Mouse (Mus musculus): ENCODE measurements around the gene Ubash3b.

Ubash3b gene

GRCm38 (mm10) chr9:41168206-41168605 lies 6.7 kb upstream of the Ubash3b start:
- DNase-seq (ENCODE audit: low read depth, low spot score): no peak

DNA sequence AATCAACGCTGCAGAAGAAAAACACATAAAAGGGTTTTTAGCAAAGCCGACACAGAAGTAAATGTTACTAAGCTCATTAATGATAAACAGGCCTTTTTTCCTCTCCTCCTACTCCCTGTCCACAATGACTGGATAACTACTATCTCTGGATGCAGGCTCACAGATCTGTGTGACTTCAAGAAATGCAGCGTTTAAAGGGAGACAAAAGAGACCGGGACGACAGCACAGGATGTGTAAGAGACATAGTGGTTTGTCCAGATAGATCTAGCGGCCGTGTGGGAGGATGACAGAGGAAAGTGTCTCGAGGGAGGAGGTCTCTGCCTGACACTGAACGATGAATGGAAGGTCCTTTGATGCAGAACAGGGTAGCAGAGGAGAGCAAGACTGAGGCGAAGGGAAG lies 5.4 kb upstream of the Ubash3b start:
- DNase-seq (ENCODE audit: low read depth, low spot score): no peak

DNA sequence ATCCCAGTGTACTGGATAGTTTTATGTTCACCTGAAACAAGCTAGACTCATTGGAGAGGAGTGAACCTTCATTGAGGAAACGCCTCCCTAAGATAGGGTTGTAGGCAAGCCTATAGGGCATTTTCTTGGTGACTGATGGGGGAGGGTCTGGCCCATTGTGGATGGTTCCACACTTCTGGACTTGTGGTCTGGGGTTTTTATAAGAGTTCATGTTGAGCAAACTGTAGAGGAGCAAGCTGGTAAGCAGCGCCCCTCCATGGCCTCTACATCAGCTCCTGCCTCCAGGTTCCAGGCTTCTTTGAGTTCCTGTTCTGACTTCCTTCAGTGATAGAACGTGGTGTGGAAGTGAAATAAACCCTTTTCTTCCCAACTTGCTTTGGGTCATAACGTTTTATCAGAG lies 866 bp upstream of the Ubash3b start:
- DNase-seq (ENCODE audit: low read depth, low spot score): no peak

- no peak for DNase-seq (ENCODE audit: low read depth, low spot score)
Measured at GRCm38 (mm10) chr9:41160536-41161176, 841 bp downstream of the Ubash3b start.

DNA sequence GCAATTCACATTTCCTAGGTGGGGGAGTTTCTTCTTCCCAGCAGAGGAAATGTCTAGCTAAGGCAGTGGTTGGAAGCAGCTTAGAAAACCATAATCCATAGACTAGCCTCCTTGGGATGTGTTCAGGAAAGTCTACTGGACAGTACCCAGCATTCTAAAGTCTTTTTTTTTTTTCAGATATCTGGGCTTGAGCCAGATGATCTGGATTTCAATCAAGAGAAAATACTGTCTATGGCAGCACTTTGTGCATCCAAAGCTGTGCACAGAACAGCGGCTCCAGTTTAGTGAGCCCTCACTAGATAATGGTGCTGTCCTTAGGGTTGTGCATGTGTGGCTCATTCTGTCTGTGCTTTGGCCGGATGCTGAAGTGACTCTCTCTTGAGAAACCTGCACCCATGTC lies 2.3 kb downstream of the Ubash3b start:
- DNase-seq (ENCODE audit: low read depth, low spot score): no peak

DNA sequence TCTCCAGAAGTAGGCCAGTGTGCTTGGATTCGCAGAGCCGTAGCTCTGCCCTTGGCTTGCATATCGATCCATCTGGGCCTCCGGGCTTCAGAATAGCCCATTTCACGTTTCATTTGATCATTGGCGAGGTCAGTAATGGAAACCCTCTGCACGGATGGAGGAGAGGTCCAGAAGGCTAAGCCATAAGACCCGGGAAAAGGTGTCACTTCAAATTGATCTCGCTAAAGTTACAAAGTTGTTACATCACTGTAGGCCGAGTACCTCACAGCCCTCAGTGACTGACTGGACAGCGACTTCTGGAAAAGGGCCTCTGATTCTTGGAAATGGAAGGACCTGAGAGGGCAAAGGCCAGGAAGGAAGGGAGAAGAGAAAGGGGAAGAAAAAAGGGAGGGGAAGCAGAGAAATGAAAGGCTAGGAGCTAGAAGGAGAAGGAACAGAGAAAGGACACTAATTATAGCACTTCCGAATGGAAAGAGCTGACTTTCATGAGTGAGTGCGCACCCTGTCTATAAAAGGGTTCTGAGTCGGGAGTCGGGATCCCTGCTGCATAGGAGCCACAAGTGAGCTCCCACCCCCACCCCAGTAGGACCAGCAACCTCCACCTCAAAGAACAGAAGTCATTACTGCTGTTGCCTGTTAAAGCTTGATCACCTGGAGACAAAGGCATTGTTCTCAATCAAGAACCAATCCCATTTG lies 3.5 kb downstream of the Ubash3b start:
- DNase-seq (ENCODE audit: low read depth, low spot score): no peak

- DNase-seq (ENCODE audit: low read depth, low spot score): peak; percentile 69
Measured at GRCm38 (mm10) chr9:41157020-41157871, 4.3 kb downstream of the Ubash3b start.

DNA sequence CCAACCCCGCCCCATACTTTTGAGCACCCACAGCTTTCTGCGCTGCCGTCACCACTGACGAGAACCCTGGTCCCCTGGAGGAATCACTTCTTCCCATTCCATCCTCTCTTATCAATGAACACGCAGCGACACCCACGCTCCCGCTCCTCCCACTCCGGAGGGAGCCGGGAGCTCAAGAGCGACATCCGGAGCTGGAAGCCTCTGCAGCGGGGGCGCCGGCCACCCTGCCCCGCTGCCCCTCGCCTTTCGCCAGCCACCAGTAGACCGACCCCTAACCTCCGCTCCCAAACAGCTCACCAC lies 4.8 kb downstream of the Ubash3b start:
- DNase-seq (ENCODE audit: low read depth, low spot score): no peak

DNA sequence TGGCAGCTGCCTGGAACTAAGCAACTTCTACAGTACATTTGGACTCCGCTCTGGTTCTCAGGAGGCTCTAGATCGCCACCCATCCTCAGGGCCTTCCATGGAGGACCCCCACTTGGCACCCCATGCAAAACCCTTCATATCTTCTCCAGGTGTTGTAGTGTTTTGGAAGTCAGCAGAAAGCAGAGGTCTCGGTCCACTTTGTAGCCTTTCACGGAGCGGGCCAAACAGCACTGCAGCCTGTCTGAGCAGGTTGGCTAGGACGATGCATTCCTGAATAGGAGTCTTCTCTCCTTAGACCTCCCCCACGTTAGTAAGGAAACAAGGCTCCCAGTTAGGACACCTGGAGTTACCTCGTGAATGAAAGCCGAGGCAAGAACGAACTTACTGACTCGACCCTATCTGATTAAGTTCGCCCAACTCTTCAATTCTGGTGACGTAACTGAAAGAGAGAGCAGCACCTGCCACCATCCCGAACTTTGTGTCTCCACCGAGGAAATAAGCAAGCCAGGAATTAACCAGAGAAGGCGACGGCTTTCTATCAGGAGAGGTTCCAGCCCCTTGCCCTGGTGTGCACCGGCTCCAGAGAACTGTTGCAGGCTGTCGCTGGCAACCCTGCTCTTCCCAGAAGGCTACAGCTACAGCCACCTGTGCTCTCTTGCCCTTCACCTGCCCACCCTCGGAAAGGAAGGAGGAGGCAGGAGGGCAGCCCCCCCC lies 5.3 kb downstream of the Ubash3b start:
- no peak for DNase-seq (ENCODE audit: low read depth, low spot score)

- no peak for DNase-seq (ENCODE audit: low read depth, low spot score)
Measured at GRCm38 (mm10) chr9:41153979-41154378, 7.5 kb downstream of the Ubash3b start.

GRCm38 (mm10) chr9:41153050-41153449 lies 8.4 kb downstream of the Ubash3b start:
- no peak for DNase-seq (ENCODE audit: low read depth, low spot score)

DNA sequence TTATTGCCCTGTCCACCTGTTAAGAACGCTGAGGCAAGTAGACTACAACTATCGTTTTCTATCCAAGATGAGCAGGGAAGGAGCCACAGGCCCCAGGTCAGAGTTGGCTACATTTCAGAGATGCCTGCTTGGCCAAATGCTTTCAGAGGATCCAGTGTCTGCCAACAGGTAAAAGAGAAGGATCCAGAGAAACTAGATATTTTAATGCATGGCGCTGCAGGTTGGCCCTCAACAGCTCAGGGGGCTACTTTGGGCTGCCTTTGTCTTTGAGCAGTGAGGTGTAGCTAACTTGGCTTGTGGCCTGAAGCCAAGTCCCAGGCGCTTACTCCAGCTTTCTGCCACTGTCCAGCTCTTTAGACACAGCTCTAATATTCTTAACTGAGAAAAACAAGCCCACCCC lies 10.0 kb downstream of the Ubash3b start:
- DNase-seq (ENCODE audit: low read depth, low spot score): no peak

GRCm38 (mm10) chr9:41149896-41150295 lies 11.6 kb downstream of the Ubash3b start:
- no peak for DNase-seq (ENCODE audit: low read depth, low spot score)

DNA sequence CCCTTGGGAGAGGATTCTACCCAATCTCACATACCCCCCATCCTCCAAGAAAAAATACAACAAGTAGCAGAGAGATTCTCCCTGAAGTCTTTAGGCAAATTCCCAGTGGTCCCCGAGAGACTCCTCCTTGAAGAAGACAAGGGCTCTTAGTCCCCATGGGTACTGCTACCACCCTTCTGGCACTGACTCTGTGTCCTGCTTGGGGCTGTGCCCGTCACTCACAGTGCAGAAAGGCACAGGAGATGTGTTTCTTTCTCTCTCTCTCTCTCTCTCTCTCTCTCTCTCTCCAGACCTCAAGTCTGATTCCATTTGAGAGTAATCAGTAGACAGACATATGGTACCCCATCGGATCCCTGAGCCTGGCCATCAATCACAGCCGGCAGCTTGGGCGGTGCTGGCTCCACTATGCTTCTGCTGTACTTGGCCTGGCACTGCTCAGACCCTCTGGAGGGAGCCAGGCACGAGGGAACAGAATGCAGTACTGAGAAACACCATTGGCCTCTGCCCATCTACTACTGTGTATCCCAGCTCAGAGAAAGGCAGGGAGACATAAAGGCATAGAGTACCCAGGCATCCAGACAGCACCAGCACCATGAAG lies 12.3 kb downstream of the Ubash3b start:
- DNase-seq (ENCODE audit: low read depth, low spot score): no peak

GRCm38 (mm10) chr9:41148600-41148999 lies 12.9 kb downstream of the Ubash3b start:
- DNase-seq (ENCODE audit: low read depth, low spot score): no peak

- no peak for DNase-seq (ENCODE audit: low read depth, low spot score)
Measured at GRCm38 (mm10) chr9:41147203-41147842, 14.2 kb downstream of the Ubash3b start.

DNA sequence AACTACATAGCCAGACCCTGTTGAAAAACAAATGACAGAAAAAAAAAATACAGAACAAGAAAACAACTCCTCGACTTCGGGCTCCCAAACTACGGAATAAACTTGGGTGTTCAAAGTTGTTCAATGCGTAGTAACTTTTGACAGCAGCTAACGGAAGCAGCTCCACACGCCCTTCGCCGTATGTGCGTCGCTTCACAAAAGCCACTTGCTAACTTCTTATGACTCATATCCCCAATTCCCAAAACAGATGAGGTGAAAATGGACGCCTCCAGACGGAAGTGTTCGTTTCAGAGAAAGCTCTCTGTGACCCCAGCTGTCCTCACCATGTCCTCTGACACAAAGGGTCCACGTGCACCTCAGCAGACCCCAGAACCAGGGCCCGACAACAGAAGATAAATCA lies 17.7 kb downstream of the Ubash3b start:
- no peak for DNase-seq (ENCODE audit: low read depth, low spot score)

GRCm38 (mm10) chr9:41143115-41143514 lies 18.4 kb downstream of the Ubash3b start:
- no peak for DNase-seq (ENCODE audit: low read depth, low spot score)

- peak; percentile 43 for DNase-seq (ENCODE audit: low read depth, low spot score)
Measured at GRCm38 (mm10) chr9:41141026-41141425, 20.5 kb downstream of the Ubash3b start.

DNA sequence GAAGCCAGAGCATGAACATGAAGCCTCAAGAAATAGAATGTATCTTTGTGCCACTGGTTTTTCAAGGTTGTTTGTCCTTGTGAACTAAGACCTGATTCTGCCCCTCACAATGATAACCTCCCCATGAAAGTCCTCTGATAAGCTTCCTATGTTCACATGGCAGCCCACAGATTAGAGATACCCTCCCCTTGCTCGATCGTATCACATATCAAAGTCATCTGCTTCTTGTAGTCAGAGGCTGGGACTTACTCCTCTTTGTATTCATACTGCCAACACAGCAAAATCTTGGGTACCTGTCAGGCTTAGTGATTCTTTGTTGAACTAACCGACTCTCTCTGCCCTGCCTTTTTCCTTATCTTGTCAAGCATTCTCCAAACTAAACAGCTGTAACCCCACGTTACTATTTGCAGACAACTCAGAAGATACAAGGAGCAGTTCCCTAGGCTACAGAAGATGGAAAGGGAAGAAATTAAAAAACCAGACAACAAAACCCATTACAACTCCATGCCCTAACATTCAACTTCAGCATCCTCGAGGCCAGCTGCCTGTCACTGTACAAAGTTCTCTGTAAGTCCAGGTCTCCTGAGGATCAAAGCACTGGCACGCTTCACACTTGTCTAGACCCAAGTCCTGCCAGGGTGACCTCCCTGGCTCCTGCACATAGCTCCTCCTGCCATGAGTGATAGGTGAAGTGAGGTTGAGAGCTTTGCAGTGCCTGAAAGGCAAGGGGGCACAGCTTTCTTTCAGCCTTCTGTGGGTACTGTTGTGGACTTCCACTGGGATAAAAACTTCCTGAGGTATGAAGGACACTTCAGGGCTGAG lies 22.3 kb downstream of the Ubash3b start:
- DNase-seq (ENCODE audit: low read depth, low spot score): no peak

Measured in A20 (cell line).